Mouse (Mus musculus) mouse trophoblast stem cell (cell line): ENCODE data around the gene Phkg1.
"Not testable (repeated sequence)": the region's sequence is repeated elsewhere in the genome, so short reads cannot be mapped to it uniquely, and the experiment has no call there.

Experiments used
- in situ Hi-C, 2 experiments: fragments of 300-500 bp; cut with MseI, MboI; formaldehyde crosslinking; loops; 2 replicates in 1 of 2; 3 replicates in 1 of 2; pipeline ENCODE4 v1.15.1; 2025

The Phkg1 gene

DNA sequence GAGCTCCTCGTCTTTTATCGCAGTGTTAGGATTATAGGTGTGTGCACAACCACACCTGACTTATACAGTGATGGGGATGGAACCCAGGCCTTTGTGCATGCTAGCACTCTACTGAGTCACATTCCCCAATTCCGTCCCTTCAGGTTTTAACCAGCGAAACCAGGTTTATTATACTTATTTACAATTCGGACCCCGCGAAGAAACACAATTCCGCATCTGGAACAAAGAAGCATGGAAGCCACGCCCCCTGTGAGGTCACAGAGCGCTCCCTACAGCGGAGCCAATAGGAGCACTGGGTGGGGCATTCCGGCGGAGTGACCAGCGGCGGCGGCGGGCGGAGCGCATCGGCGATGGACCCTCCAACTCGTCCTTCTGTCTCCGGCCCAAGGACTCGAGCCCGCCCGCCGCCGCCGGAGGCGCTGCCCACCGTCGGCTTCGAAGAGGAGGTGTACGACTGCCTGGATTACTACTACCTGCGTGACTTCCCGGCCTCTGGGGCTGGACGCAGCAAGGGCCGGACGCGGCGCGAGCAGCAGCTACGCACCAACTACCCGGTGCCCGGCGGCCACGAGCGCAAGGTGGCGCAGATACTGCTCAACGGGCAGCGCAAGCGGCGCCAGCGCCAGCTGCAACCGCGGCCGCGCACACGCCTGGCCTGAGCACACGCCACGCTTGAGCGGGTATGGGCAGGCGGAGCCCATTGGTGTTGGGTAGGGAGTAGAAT is 10.1 kb upstream of the Phkg1 start, which contains the start of gene Nupr1l:
TSS of gene Nupr1l (plus strand) at position 299 of the 724 bp plus-strand sequence.
- in situ Hi-C loops, result no loop called here

DNA sequence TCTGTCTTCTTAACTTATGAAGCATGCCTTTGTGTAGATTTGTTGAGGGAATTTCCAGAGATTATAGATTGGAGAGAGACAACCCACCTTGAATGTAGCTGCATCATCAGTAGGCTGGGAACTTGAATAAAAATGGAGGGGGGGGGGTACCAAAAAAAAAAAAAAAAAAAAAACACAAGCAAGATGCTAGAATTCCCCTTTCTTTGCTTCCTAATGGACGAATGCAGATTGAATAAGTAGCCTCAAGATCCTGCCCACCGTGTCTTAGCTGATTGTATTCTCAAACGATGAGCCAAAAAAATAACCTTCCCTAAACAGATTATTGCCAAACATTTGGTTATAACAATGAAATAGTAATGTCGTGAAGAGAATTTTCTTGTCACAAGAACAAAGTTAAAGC is 9.4 kb upstream of the Phkg1 start:
- in situ Hi-C loops, result no loop called here

GRCm38 (mm10) chr5:129895198-129896088 is 2.9 kb downstream of the Phkg1 start, which contains the start of gene Zbed5:
Gene Zbed5, plus strand, starts transcription at chr5:129895723.
- in situ Hi-C loops, result no loop called here

GRCm38 (mm10) chr5:129890390-129890789 is 8.0 kb downstream of the Phkg1 start:
- in situ Hi-C loops, result not testable (repeated sequence)

DNA sequence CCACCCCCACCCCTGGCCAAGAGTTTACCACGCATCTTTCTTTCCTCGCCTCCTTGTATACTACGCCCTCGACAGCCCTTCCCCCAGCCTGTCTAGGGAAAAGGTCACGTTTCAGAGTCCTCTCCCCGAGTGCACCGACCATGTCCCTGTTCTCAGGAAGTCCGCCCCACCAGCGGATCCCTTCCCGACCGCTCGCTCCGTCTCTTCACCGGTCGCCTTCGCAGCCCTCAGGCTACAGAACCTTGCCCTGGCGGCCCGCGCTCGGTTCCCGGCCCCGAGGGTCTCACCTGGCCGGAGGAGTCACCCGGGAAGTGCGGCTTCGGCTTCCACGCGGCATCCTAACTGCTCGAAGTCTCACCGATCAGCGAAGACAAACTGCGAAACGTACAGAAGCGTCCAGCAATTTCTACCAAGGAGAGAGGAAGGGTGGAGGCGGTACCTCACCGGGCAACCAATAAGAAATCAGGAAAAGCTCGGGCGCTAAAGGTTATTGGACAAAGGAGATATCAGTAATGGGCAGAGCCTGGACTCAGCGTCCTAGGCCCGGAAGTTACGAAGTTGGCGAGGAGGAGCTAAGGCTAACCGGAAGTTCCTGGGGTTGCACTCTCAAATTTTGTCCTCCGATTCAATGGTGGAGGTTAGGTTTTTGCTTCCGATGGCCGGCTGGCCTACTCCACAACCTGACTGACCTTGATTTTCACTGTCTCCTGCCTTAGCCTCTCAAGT is 11.3 kb downstream of the Phkg1 start, which contains the start of gene Chchd2:
TSS of gene Chchd2 (minus strand) at position 560 of the 726 bp plus-strand sequence.
- in situ Hi-C loops, result no loop called here

GRCm38 (mm10) chr5:129886271-129886670 is 12.1 kb downstream of the Phkg1 start:
- in situ Hi-C loops, result no loop called here

- in situ Hi-C loops, result no loop called here
Observed at GRCm38 (mm10) chr5:129879888-129880287, 18.5 kb downstream of the Phkg1 start.

GRCm38 (mm10) chr5:129878946-129879345 is 19.4 kb downstream of the Phkg1 start:
- in situ Hi-C loops, result no loop called here

GRCm38 (mm10) chr5:129877731-129878455 is 20.5 kb downstream of the Phkg1 start:
- in situ Hi-C loops, result no loop called here

- in situ Hi-C loops, result no loop called here
Observed at GRCm38 (mm10) chr5:129875098-129875497, 23.3 kb downstream of the Phkg1 start.

DNA sequence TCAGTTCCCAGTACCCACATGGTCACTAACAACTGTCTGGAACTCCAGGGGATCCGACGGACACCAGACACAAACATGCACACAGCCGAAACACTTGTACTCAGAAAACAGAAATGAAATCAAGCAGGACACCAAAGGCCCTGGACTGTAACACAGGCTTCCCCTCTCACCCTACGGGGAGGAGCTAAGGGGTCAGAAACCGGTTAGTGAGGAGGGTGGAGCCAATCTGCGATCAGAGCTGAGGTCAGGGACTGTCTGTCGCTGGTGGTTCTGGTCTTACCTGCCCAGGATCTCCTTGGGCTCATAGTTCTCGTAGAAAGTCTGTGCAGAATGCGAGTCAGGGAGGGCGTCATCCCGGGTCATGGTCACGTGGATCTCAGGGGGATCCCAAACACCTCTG is 24.4 kb downstream of the Phkg1 start:
- in situ Hi-C loops, result no loop called here

DNA sequence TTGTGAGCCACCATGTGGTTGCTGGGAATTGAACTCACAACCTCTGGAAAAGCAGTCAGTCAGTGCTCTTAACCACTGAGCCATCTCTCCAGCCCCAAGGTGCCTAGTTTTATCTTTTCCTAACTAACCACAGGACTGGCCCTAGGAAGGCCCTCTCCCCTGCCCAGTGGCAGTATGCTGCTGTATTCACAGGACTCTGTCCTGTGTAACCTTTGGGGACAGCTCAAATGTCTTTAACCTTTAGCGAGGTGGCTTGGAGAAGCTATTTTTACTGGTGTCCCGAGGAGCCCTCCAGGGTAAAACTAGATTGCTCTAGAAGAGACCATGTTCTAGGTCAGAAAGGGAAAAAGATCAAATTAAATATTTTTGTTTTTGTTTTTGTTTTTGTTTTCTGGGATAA is 27.1 kb downstream of the Phkg1 start:
- in situ Hi-C loops, result no loop called here

DNA sequence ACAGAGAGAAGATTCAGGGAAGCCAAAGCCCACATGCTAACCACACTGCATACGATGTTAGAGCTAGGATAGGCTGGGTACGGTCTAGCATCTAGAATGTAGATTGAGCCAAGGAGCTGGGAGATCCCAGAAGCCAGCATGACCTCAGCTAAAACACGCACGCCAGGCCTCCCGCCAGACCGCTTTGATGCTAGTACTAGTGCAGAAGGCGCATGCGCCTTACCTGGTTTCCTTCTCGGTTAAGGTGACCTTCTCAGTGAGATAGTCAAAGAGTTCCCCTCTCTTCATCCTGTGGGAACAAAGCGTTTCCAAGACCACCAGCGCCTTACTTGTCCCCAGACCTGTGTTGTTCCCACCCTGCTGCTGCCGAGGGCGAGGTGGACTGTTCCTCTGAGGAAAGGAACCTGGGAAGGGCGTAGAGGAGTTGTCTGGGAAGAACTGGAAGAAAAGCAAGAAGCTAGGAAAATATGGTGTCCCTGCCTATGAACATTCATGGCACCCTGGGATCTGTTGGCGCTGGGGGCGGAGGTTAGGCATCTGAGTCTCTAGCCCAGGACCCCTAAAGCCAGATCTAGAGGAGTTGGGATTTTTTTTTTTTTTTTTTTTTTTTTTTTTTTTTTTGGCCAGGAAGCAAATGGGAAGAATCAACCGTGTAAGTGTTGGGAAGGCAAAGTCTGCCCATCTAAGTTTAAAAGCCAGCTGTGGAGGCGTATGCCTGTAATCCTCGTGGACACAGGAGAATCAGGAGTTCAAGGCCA is 28.9 kb downstream of the Phkg1 start:
- in situ Hi-C loops, result no loop called here

- in situ Hi-C loops, result no loop called here
Observed at GRCm38 (mm10) chr5:129865841-129866240, 32.5 kb downstream of the Phkg1 start.

DNA sequence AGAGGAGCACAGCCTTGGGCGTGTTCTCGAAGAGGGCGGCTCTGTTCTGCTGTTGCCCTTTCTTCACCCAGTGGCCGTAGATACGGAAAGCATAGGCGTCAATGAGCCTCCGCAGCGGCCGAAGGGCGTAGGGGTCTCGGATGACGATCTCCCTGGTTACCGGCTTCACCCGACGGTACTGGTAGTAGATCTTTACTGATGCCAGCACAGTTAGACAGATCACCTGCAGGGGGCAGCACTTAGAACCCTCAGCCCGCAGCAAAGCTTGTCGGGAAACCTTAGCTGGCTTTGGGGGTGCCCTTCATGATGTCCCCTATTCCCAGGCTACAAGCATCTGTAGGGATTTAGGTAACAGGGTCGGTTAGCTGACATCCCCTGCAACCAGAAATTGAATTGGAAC is 33.9 kb downstream of the Phkg1 start:
- in situ Hi-C loops, result no loop called here

DNA sequence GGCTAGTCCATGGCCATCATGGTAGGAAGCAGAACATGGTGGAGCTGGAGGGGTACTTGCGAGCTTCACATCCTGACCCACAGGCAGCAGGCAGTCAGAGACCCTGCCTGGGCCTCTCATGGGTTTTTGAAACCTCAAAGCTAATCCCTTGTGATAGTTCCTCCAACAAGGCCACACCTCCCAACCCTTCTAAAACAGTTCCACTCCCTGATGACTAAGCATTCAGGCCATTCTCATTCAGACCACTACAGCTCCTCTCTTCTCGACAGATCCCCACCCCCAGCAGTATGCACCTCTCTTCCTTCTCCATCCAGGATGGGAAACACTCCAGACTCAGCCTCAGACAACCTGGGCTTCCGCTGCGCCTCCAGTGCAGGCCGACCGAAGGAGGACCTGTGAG is 36.0 kb downstream of the Phkg1 start:
- in situ Hi-C loops, result no loop called here

DNA sequence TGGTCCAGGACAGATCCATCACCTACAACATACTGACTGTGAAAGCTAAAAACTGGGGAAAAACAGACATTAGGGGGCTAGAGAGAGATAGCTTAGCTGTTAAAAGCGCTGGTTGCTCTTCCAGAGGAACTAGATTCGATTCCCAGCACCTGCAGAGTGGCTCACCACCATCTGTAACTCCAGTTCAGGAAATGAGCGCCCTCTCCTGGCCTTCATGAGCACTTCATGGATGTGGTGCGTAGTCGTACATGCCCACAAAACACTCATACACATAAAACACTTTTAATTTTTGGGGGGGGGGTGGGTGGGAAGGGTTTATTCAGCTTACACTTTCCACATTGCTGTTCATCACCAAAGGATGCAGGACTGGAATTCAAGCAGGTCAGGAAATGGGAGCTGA is 41.9 kb downstream of the Phkg1 start:
- in situ Hi-C loops, result no loop called here

DNA sequence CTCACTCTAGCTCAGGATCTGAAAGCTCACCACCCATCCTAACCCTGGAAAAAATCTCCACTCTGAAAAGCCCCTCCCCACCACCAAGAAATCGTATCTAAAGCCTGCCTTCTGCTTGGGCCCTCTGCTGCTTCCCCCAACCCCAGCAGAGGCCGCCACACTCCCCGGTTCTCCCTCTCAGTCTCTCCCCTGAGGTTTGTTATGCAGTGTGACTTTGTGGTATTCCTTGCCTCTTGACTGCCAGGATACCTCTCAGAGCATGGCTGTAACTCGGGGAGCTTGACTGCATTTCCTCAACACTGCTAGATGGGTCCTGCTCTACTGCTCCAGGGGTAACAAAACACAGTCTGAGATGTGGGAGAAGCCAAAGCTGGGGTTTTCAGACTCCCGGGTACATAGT is 43.2 kb downstream of the Phkg1 start:
- in situ Hi-C loops, result no loop called here

- in situ Hi-C loops, result no loop called here
Observed at GRCm38 (mm10) chr5:129847558-129847820, 50.9 kb downstream of the Phkg1 start.

GRCm38 (mm10) chr5:129846752-129847557 is 51.4 kb downstream of the Phkg1 start, which contains the start of gene Sumf2:
Gene Sumf2, plus strand, starts transcription at chr5:129846986.
- in situ Hi-C loops, result no loop called here
